Mouse (Mus musculus): ENCODE data around the gene Net1.

- TF ChIP-seq CTCF (IDR thresholded peaks at IDR 0.05; ENCODE audit: extremely low read depth, insufficient read depth, low read length) (no peak), POLR2A (IDR thresholded peaks at IDR 0.05; ENCODE audit: extremely low read depth, insufficient read depth, low read length) (no peak)
Measured at GRCm38 (mm10) chr13:3924483-3924882, 6.5 kb upstream of the Net1 start.
